ENCODE assay signal across 13 mouse cellular contexts in genomic region chr19:32512518-32512917, GRCm38 (mm10). TPM values are rescaled to one million over a fixed set of nuclear protein-coding genes. Genes with fewer than 3 reads are reported as not detected.
DNase-seq lines count a peak whose midpoint lies in the region; ATAC-seq and TF ChIP-seq lines count a peak whose summit lies in the region.
"Had no signal": no experiment of that assay in that cellular context is flagged by ENCODE, and none has a peak within 500 bp of the region (broad histone marks: within the 10 kb centered on the region; RNA-seq: fewer than 3 reads in every experiment).

No protein-coding gene starts in this region.

- H3K27ac ChIP-seq in left cerebral cortex, adult 2 months, result no peak overlapping the region
- H3K27ac ChIP-seq in liver, postnatal 0 days (ENCODE audit: low read depth), result no peak overlapping the region
- H3K27ac ChIP-seq: limb, embryonic 12.5 days; midbrain, embryonic 12.5 days had no signal

- TF ChIP-seq CTCF in left cerebral cortex, adult 2 months (IDR thresholded peaks at IDR 0.05), result peak; percentile 32
- TF ChIP-seq CTCF in liver, postnatal 0 days (IDR thresholded peaks at IDR 0.05; ENCODE audit: low read depth), result peak; percentile 59

- peaks cover 55% of the 10 kb centered on the region for H3K36me3 ChIP-seq in liver, postnatal 0 days (replicated peaks; ENCODE audit: insufficient read depth, low read length)

- 0 out of 2 replicates have a peak, but pooled peaks cover 3% of the 10 kb centered on the region for H3K9me3 ChIP-seq in liver, postnatal 0 days (ENCODE audit: low read length)

- DNase-seq in adrenal gland, postnatal 14 days, result peak; percentile 24
- DNase-seq in adrenal gland, postnatal 4 days (ENCODE audit: low spot score in 2 of 2), result no peak
- no peak for DNase-seq in left cerebral cortex, adult 2 months (ENCODE audit: extremely low spot score in 1 of 2, low spot score in 2 of 2)
- no peak for DNase-seq in left cerebral cortex, postnatal 25 days (ENCODE audit: low spot score in 2 of 2)
- peak; percentile 32 for DNase-seq in ES-CJ7 (ENCODE audit: low read depth, low spot score)
- no peak for DNase-seq in liver, postnatal 0 days
- DNase-seq in urinary bladder, postnatal 4 days (ENCODE audit: low spot score in 2 of 2), result no peak
- DNase-seq in right cerebral cortex, postnatal 4 days, result no peak
- DNase-seq: cerebellum, adult 8-10 months; gastrocnemius, postnatal 25 days had no signal

- H3K9ac ChIP-seq in liver, postnatal 0 days (replicated peaks), result no peak overlapping the region
- H3K9ac ChIP-seq: limb, embryonic 12.5 days; midbrain, embryonic 12.5 days had no signal

- 48% methylated on average over 1 of the region's 1 CpGs for WGBS in liver, postnatal 0 days (ENCODE audit: insufficient replicate concordance)

- no peak overlapping the region for H3K4me2 ChIP-seq in liver, postnatal 0 days (ENCODE audit: low read depth, low read length)
- H3K4me2 ChIP-seq: limb, embryonic 12.5 days; midbrain, embryonic 12.5 days had no signal

- H3K4me3 ChIP-seq in left cerebral cortex, adult 2 months, result no peak overlapping the region
- no peak overlapping the region for H3K4me3 ChIP-seq in liver, postnatal 0 days (ENCODE audit: low read depth, low read length)
- H3K4me3 ChIP-seq: erythroblast, embryonic 14.5 days; limb, embryonic 12.5 days; midbrain, embryonic 12.5 days had no signal

- ATAC-seq in liver, postnatal 0 days, result no peak

- H3K4me1 ChIP-seq in liver, postnatal 0 days (ENCODE audit: insufficient read depth), result peaks cover 26% of the 10 kb centered on the region
- H3K4me1 ChIP-seq: limb, embryonic 12.5 days; midbrain, embryonic 12.5 days had no signal

- intact Hi-C loops in left cerebral cortex, adult 2 months (cut with DNase I), result no loop called here
- intact Hi-C loops in left cerebral cortex, postnatal 25 days (cut with DNase I), result no loop called here

- no peaks in the 10 kb centered on the region for H3K27me3 ChIP-seq in liver, postnatal 0 days (ENCODE audit: insufficient read depth, low read length)
- H3K27me3 ChIP-seq: limb, embryonic 12.5 days; midbrain, embryonic 12.5 days had no signal

- TF ChIP-seq EP300 in liver, postnatal 0 days (IDR thresholded peaks at IDR 0.05; ENCODE audit: low read depth), result no peak

RNA-seq across cellular contexts. Expression of gene Minpp1, which starts 26.9 kb away (rescaled TPM):
- total RNA-seq in adrenal gland, postnatal 14 days (2021), result 31.8 and 34.9 TPM in 2 replicates
- total RNA-seq in adrenal gland, postnatal 4 days (2021), result 10 to 100 TPM; 39.4 to 40.4 TPM
- 10 to 100 TPM; 66.3 to 71.3 TPM for total RNA-seq in left cerebral cortex, adult 2 months (2021)
- 10 to 100 TPM; 69.7 to 76.3 TPM for total RNA-seq in left cerebral cortex, postnatal 25 days (2021)
- 63.7 and 71.9 TPM in 2 replicates for polyA plus RNA-seq in liver, postnatal 0 days (2015; fragmentation: Nextera tagmentation; extraction: Ambion mirVana)

RNA-seq across cellular contexts. Expression of gene Rpl9-ps6, which starts 46.1 kb away (rescaled TPM):
- total RNA-seq in adrenal gland, postnatal 14 days (2021), result 59.3 and 74.3 TPM in 2 replicates
- total RNA-seq in adrenal gland, postnatal 4 days (2021), result 100 to 1,000 TPM; 205 to 207 TPM
- total RNA-seq in left cerebral cortex, adult 2 months (2021), result 10 to 100 TPM; 29.3 to 40.0 TPM
- total RNA-seq in left cerebral cortex, postnatal 25 days (2021), result 10 to 100 TPM; 23.5 to 26.2 TPM
- polyA plus RNA-seq in liver, postnatal 0 days (2015; fragmentation: Nextera tagmentation; extraction: Ambion mirVana), result 73.3 and 76.3 TPM in 2 replicates

Comparison
In these comparisons a context has a peak if more than half of its experiments do, and no peak if none do; other contexts are left out.
1. DNase-seq: peak in adrenal gland, postnatal 14 days (single experiment) and ES-CJ7 (single experiment); none in adrenal gland, postnatal 4 days (0 of 2), left cerebral cortex, adult 2 months (0 of 2), left cerebral cortex, postnatal 25 days (0 of 2), liver, postnatal 0 days (single experiment), urinary bladder, postnatal 4 days (0 of 2) and right cerebral cortex, postnatal 4 days (single experiment).